Mouse (Mus musculus): ENCODE results near the gene Stat3.

- TF ChIP-seq CTCF (IDR thresholded peaks at IDR 0.05; ENCODE audit: low read depth, low read length) (no peak), GATA1 (IDR thresholded peaks at IDR 0.05; ENCODE audit: borderline replicate concordance, low read length) (no peak), TAL1 (conservative IDR thresholded peaks at IDR 0.05; ENCODE audit: low read depth, low read length) (no peak), GATA2 (IDR thresholded peaks at IDR 0.05; ENCODE audit: borderline replicate concordance, low read depth, low read length) (no peak), POLR2AphosphoS5 (IDR thresholded peaks at IDR 0.05; ENCODE audit: insufficient replicate concordance, low read depth, low read length) (no peak)
Observed at GRCm38 (mm10) chr11:100938112-100938511, 1.2 kb downstream of the Stat3 start.

All from G1E (cell line).